Mouse (Mus musculus): ENCODE results near the gene Mapk8ip3. TPM values are rescaled to one million over a fixed set of nuclear protein-coding genes. Genes with fewer than 3 reads are reported as not detected.

Mapk8ip3 gene
- 255 and 272 TPM in 2 replicates for polyA plus RNA-seq (2012; rRNA removed)

- peak within 1 kb of the TSS; percentile 35; the same call in 1 of the 2 replicates for H3K27ac ChIP-seq (ENCODE audit: control insufficient read depth, insufficient read depth, low read length)
- WGBS, result under 1% methylated on average over 78 of the region's 78 CpGs
These were observed at the start of gene Mapk8ip3 for GRCm38 (mm10) chr17:24936259-24937237. Gene Mapk8ip3, minus strand, starts transcription at chr17:24936977.

GRCm38 (mm10) chr17:24960852-24961715, 24.3 kb upstream of the Mapk8ip3 start:
- Histone ChIP-seq H3K36me3 (ENCODE audit: control insufficient read depth, insufficient read depth, low read length) (peaks cover 20% of the 10 kb centered on the region), H3K4me1 (replicated peaks; ENCODE audit: control insufficient read depth, insufficient read depth, low read length) (no peaks in the 10 kb centered on the region), H3K27ac (ENCODE audit: control insufficient read depth, insufficient read depth, low read length) (no peak overlapping the region), H3K4me3 (ENCODE audit: control insufficient read depth, insufficient read depth, low read length) (peak overlapping the region; percentile 45), H3K27me3 (ENCODE audit: control insufficient read depth, insufficient read depth, low read length) (no peaks in the 10 kb centered on the region)
- no peak for TF ChIP-seq CTCF (IDR thresholded peaks at IDR 0.05; ENCODE audit: borderline replicate concordance, control insufficient read depth, extremely low read depth, insufficient read depth, low read length, poor library complexity)
- TF ChIP-seq POLR2A (IDR thresholded peaks at IDR 0.05; ENCODE audit: control insufficient read depth, extremely low read depth, insufficient read depth, low read length, poor library complexity), result no peak
- 15% methylated on average over 21 of the region's 21 CpGs for WGBS
- DNase-seq, result no peak

More at GRCm38 (mm10) chr17:24936259-24937237, at the start of gene Mapk8ip3:
- Histone ChIP-seq H3K4me3 (ENCODE audit: control insufficient read depth, insufficient read depth, low read length) (peak within 1 kb of the TSS; percentile 86), H3K4me1 (replicated peaks; ENCODE audit: control insufficient read depth, insufficient read depth, low read length) (peaks cover 7% of the 10 kb centered on the region), H3K27me3 (ENCODE audit: control insufficient read depth, insufficient read depth, low read length) (no peaks in the 10 kb centered on the region), H3K36me3 (ENCODE audit: control insufficient read depth, insufficient read depth, low read length) (no peaks in the 10 kb centered on the region)
- TF ChIP-seq CTCF (IDR thresholded peaks at IDR 0.05; ENCODE audit: borderline replicate concordance, control insufficient read depth, extremely low read depth, insufficient read depth, low read length, poor library complexity) (0 out of 2 replicates have a peak, but pooled peaks have one; percentile 49), POLR2A (IDR thresholded peaks at IDR 0.05; ENCODE audit: control insufficient read depth, extremely low read depth, insufficient read depth, low read length, poor library complexity) (peak; percentile 90)
- peak; percentile 96 for DNase-seq

GRCm38 (mm10) chr17:24960135-24960851, 23.5 kb upstream of the Mapk8ip3 start, which contains the start of gene Jpt2:
Gene Jpt2, minus strand, starts transcription at chr17:24960689.
- H3K27ac ChIP-seq (ENCODE audit: control insufficient read depth, insufficient read depth, low read length), result no peak within 1 kb of the TSS
- under 1% methylated on average over 59 of the region's 59 CpGs for WGBS
- peak; percentile 98 for DNase-seq
- peak within 1 kb of the TSS; percentile 80 for H3K4me3 ChIP-seq (ENCODE audit: control insufficient read depth, insufficient read depth, low read length)
- H3K27me3 ChIP-seq (ENCODE audit: control insufficient read depth, insufficient read depth, low read length), result no peaks in the 10 kb centered on the region
- TF ChIP-seq POLR2A (IDR thresholded peaks at IDR 0.05; ENCODE audit: control insufficient read depth, extremely low read depth, insufficient read depth, low read length, poor library complexity) (peak; percentile 45; the same call in 1 of the 2 replicates), CTCF (IDR thresholded peaks at IDR 0.05; ENCODE audit: borderline replicate concordance, control insufficient read depth, extremely low read depth, insufficient read depth, low read length, poor library complexity) (peak; percentile 73)
- peaks cover 20% of the 10 kb centered on the region for H3K36me3 ChIP-seq (ENCODE audit: control insufficient read depth, insufficient read depth, low read length)
- no peaks in the 10 kb centered on the region for H3K4me1 ChIP-seq (replicated peaks; ENCODE audit: control insufficient read depth, insufficient read depth, low read length)

GRCm38 (mm10) chr17:24959371-24959770, 22.6 kb upstream of the Mapk8ip3 start:
- Histone ChIP-seq H3K36me3 (ENCODE audit: control insufficient read depth, insufficient read depth, low read length) (peaks cover 13% of the 10 kb centered on the region), H3K27me3 (ENCODE audit: control insufficient read depth, insufficient read depth, low read length) (no peaks in the 10 kb centered on the region), H3K4me3 (ENCODE audit: control insufficient read depth, insufficient read depth, low read length) (no peak overlapping the region), H3K27ac (ENCODE audit: control insufficient read depth, insufficient read depth, low read length) (no peak overlapping the region), H3K4me1 (replicated peaks; ENCODE audit: control insufficient read depth, insufficient read depth, low read length) (no peaks in the 10 kb centered on the region)
- no peak for TF ChIP-seq CTCF (IDR thresholded peaks at IDR 0.05; ENCODE audit: borderline replicate concordance, control insufficient read depth, extremely low read depth, insufficient read depth, low read length, poor library complexity)
- no peak for TF ChIP-seq POLR2A (IDR thresholded peaks at IDR 0.05; ENCODE audit: control insufficient read depth, extremely low read depth, insufficient read depth, low read length, poor library complexity)
- no peak for DNase-seq
- WGBS, result 76% methylated on average over 8 of the region's 8 CpGs

GRCm38 (mm10) chr17:24953291-24953690, 16.5 kb upstream of the Mapk8ip3 start:
- Histone ChIP-seq H3K27ac (ENCODE audit: control insufficient read depth, insufficient read depth, low read length) (no peak overlapping the region), H3K4me3 (ENCODE audit: control insufficient read depth, insufficient read depth, low read length) (no peak overlapping the region), H3K4me1 (replicated peaks; ENCODE audit: control insufficient read depth, insufficient read depth, low read length) (no peaks in the 10 kb centered on the region), H3K36me3 (ENCODE audit: control insufficient read depth, insufficient read depth, low read length) (peaks cover 10% of the 10 kb centered on the region), H3K27me3 (ENCODE audit: control insufficient read depth, insufficient read depth, low read length) (no peaks in the 10 kb centered on the region)
- 97% methylated on average over 2 of the region's 2 CpGs for WGBS
- TF ChIP-seq CTCF (IDR thresholded peaks at IDR 0.05; ENCODE audit: borderline replicate concordance, control insufficient read depth, extremely low read depth, insufficient read depth, low read length, poor library complexity) (no peak), POLR2A (IDR thresholded peaks at IDR 0.05; ENCODE audit: control insufficient read depth, extremely low read depth, insufficient read depth, low read length, poor library complexity) (no peak)
- no peak for DNase-seq
